Mouse (Mus musculus) monocyte, adult 2 months (primary cell): ENCODE data around the gene 1700056E22Rik.

Experiments used
- DNase-seq, 2 experiments: peaks; one replicate each; pipeline ENCODE4 v3.0.0; 2022; ENCODE audit warnings: low spot score in 2 of 2, low read depth in 1 of 2

The 1700056E22Rik gene

DNA sequence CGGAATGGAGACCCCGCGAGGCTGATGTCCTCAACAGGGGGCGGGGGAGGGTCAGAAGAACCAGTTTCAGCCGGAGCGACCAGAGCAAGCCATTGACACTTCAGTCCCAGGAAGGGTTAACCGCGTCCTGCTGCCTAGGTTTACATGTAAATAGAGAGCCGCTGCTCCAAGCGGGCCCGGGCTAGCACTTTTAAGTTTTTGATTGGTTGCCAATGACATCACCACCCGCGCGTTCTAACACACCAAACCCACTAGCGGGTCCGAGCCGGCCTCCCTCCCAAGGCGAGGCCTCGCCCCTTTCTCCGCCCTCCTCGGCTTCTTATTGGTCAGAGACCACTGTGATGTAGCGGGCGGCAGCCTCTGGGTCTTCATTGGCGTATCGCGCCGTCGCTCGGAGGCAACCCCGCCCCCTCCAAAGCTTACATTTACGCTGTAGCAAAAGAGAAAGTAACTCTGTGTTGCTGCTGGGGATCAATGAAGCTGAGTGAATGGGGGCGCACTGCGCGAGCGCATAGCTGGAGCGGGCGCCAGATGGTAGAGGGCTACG, at the start of gene 1700056E22Rik:
1700056E22Rik (minus strand) TSS at position 291 of the 547 bp plus-strand sequence.
- peak; percentile 97 to 98 for DNase-seq

- DNase-seq: no peak
These were observed 49.1 kb upstream of the 1700056E22Rik start for GRCm38 (mm10) chr1:184083166-184083565.

DNA sequence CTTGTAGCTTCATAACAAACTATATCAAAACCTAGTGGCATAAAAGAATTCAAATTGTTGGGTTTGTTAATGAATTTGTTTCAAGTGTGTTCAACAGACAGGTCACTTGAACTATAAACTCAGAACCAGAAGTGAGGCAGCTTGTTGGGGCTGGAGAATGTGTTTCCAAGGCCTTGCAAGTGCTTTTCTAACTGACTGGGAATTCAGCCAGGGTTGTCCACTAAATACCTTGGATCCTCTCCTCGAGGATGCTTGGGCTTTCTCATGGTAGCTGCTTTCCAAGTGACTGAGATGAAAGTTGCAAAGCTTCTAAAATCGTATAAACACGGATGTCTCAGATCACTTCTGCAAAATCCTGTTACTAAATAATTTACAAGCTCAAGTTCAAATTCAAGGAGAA, 48.6 kb upstream of the 1700056E22Rik start:
- DNase-seq: no peak

GRCm38 (mm10) chr1:184079304-184079703, 45.2 kb upstream of the 1700056E22Rik start:
- no peak for DNase-seq

DNA sequence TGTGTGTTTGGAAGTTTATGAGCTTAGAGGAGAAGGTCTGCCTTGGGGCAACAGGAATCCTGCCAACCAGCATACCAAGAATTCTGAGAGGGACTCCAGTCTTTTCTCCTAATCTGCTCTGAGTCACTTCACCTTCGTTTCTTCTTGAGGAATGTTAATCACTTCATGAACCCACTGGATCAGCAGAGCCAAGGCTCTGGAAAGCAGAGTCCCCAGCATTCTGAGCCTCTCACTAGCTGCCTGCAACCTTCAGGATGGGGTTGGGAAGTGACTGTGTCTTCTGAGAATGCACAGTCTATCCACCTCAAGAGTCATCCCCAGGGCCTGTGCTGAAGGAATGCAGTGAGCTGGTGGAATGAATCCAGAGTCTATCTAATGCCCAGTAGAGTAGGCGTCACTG, 42.7 kb upstream of the 1700056E22Rik start:
- DNase-seq: no peak

GRCm38 (mm10) chr1:184076065-184076464, 42.0 kb upstream of the 1700056E22Rik start:
- DNase-seq: no peak

- DNase-seq: no peak
These were observed 34.9 kb upstream of the 1700056E22Rik start for GRCm38 (mm10) chr1:184068971-184069370.

DNA sequence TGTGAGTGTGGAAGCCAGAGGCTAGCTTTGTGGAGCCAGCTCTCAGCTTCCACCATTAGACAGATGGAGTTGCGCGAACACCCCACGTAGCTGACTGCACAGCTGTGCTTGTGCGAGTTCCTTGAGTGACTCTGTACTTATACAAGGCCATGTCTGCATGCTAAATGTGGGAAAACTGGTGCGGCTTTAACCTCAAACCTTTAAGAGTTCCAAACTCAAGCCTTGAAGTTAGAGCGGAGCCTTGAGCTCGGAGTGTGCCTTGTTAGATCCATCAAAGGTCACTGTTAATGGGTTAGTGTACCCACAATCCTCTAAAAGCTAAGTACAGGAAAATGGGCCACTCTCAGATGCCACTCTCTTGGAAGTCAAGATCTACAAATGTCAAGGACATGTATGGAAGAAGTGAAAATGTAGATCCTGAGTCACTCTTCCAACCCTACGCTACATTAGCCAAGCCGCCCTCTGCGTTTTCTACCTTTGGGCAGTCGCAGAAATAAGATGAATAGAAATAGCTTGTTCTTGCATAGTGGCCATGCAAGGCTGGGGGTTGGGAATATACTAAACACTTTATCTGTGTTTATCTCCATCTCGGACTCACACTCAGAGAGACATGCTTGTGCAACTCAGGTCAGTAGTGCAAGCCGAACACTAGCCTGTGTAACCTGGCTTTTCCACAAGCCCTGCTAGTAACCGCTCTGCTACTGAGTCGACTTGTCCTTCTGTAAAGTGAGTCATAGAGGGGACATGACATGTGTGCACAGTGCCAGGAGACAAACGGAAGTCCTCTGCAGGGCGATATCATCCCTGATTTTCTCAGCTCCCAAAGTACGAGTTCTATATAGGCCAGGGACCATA, 33.8 kb upstream of the 1700056E22Rik start:
- no peak for DNase-seq

DNA sequence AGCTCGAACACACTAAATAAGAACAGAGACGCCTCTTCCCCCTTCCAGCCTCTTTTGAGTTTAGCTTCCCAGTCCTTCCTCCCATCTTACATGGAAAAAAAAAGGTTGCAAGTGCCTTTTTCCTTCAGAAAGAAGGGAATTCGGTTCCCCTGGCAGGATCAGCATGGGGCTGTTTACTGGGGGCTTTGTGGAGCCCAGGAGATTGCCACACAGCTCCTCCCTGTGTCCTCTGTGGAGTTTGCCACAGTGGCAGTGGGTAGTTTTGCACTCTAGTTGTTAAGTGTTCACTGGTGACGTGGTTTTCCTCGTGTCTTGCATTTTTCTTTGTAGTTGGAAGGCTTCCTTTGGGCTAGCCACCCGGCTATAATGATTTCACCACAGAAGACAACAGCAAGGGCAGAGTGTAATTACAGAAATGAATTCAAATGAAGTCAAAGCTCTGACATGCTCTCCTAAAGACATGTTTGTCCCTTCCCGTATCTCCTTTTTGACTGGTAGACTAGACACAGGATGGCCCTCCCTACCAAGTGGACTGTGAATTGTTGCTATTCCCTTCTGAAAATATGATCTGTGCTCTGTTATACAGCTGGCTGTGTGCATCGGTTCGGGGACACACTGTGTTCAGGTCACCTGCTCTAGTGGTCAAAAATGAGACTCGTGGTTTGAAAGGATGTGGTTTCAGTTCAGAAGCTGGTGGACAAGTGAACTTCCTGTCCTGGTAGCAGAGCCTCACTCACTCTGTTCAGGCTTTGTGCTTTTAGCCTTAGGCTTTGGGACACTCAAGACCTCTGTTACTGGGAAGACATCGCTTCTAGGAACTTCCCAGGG, 32.6 kb upstream of the 1700056E22Rik start:
- no peak for DNase-seq

DNA sequence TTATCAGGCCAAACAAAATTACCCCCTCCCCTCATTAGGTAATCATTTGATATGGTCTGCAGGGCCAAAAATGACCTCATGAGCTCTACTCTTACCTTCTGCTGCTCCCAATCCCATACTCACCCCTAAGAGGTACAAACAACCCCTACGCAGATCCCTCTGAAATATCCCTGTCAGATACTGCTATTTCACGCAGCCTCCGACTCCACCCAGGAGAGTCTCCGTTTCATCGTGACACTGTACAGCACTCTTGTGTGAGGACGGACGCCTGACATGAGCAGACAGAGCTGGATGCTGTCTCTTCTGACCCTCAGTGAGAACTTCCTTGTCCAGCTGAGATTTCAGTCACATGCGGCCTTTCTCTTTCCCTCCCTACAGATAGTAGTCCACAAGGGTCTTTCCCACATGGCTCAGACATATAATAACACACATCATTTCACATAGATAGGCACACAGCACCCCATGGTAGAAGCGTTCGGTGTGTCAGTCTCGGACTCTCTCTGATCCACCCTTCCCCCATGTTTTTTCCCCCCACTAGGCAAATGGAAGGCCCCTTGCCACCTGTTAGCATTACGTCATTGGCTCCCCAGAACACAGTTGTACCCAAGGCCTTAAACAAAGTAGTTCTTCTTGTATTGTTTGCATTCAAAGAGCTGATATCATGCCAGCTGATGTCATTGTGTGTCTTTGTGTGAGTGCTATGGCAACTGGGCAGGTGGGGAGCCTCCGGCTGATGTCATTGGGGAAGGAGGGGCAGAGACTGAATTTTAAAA, 31.7 kb upstream of the 1700056E22Rik start:
- DNase-seq: no peak

DNA sequence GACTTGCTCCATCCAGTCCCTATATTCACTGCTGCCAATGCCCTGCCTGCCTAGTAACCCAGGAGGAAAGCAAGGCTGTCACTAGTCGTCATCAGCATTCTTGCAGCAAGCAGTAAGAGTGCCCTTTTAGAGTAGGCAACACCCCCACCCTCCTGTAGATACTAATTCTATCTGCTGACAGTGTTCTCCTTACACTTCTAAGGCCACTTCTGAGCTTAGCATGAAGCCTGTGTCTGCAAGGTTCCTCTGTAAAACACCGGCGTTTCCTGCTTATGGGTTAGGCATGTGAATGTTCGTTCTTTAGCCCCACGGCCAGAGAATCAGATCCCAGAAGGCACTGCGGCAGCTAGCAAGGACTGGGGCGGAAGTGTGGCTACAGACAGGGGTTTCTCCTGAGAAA, 30.2 kb upstream of the 1700056E22Rik start:
- DNase-seq: no peak

GRCm38 (mm10) chr1:184061901-184062300, 27.8 kb upstream of the 1700056E22Rik start:
- DNase-seq: no peak

DNA sequence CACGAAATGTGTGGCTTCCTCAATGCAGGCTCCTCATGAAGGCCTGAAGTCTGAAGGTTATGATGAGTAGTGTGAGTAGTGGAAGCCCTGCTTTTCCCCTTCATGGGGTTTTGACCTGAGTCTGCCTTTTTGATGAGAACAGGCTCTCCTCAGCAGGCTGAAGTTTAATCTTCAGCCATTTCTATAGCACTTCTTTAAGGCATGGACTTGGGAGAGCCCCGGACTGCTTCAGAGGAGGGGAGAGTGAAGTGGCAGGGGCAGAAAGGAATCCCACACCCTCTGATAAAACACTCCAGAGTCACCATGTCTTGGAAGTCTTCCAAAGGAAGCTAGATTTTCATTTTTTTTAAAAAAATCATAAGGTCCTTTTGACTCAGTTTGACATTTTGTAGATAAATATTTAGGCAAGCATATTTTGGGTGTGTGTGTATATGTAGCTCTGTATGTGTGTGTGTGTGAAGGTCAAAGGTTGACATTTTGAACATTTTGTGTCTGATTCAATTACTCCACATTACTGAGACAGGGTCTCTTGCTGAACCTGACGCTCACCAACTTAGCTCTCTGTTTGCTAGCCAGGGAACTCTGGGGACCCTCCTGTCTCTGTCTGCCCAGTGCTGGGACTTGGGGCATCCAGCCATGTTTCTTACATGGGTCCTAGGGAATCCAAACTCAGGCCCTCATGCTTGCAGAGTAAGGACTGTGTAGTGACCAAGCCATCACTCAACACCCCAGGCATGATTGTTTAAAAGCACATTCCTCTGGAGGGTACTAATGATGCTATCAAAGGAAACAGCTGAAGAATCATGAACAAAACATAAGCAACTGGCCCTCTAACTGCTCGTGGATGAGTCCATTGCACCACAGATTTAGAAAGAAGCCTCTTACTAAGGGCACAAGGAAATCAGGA, 27.0 kb upstream of the 1700056E22Rik start:
- no peak for DNase-seq

- no peak for DNase-seq
These were observed 26.3 kb upstream of the 1700056E22Rik start for GRCm38 (mm10) chr1:184060381-184060780.

- no peak for DNase-seq
These were observed 25.7 kb upstream of the 1700056E22Rik start for GRCm38 (mm10) chr1:184059814-184060213.

DNA sequence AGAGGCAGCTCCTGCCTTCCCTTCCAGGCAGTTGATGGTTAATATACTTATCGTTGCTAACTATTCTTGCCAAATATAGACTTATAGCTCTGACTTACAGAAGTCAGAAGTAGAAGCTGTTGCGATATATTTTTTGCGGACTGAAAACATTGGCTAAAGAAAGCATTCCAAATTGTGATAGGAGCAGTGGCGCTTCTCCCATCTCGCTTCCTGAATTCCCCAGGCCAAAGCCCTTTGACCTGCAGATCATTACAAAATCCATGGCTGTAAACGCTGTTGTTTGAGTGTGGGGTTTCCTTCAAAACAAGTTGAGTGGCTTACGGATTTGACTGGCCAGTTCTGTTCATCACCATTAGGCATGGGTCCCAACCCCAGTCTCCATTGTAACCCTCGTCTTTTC, 24.1 kb upstream of the 1700056E22Rik start:
- no peak for DNase-seq

GRCm38 (mm10) chr1:184054176-184054575, 20.1 kb upstream of the 1700056E22Rik start:
- no peak for DNase-seq

- DNase-seq: no peak
These were observed 19.6 kb upstream of the 1700056E22Rik start for GRCm38 (mm10) chr1:184053711-184054110.

- DNase-seq: no peak
These were observed 19.0 kb upstream of the 1700056E22Rik start for GRCm38 (mm10) chr1:184053141-184053540.

GRCm38 (mm10) chr1:184052331-184052730, 18.2 kb upstream of the 1700056E22Rik start:
- no peak for DNase-seq
